Mouse (Mus musculus) bone marrow, adult 2 months (tissue): ENCODE data around the gene Gm17660.

Source experiments
- CTCF ChIP-seq: fragments of 200-500 bp; IDR thresholded peaks from 2 replicates; pipeline ENCODE4 v1.5.1; 2011; ENCODE audit warnings: low read length, control low read depth; ENCODE audit not compliant: control insufficient read depth, insufficient read depth
- POLR2A ChIP-seq: fragments of 200-500 bp; IDR thresholded peaks from 2 replicates; pipeline ENCODE4 v1.6.1; 2011; ENCODE audit warnings: low read depth, mild to moderate bottlenecking, control low read depth, low read length, borderline replicate concordance; ENCODE audit not compliant: control insufficient read depth

GRCm38 (mm10) chr5:104076361-104076760 is 1.0 kb downstream of the Gm17660 start:
- TF ChIP-seq CTCF (no peak), POLR2A (no peak)
